ENCODE assay signal across 8 mouse cellular contexts in the genomic region with DNA sequence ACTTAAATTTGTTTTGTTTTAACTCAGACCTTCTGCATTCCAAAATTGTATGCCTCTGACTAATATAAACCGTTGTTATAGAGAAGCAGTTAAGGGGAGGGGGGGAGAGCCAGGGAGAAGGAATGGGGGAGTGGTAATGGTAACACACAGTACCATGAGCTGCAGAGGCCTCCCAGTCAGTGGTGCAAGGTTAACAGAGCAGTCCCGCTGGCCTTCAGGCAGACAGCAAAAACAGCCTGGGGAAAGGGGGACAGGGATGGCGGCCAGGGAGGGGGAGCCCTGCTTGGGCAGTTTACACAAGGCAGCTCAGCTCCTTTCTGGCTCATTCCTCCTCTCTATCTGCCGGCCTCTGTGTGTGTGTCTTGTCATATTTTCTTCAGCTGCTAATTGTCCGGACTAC.
DNase-seq lines count a peak whose midpoint lies in the region; ATAC-seq lines count a peak whose summit lies in the region.

No protein-coding gene starts in this region.

- ATAC-seq in liver, embryonic 11.5 days (replicated peaks; ENCODE audit: low FRiP score) = no peak
- ATAC-seq in liver, embryonic 12.5 days = no peak
- peak; percentile 39; the same call in 1 of the 2 replicates for ATAC-seq in heart, embryonic 12.5 days (ENCODE audit: insufficient number of reproducible peaks, low FRiP score)
- peak; percentile 75; the same call in 1 of the 2 replicates for ATAC-seq in limb, embryonic 13.5 days (ENCODE audit: low FRiP score, low read depth)
- no peak for ATAC-seq in erythroid progenitor cell, adult 5-6 weeks (replicated peaks; ENCODE audit: low FRiP score, poor library complexity, severe bottlenecking)

- no peak overlapping the region for H3K4me3 ChIP-seq in liver, embryonic 11.5 days (ENCODE audit: low read depth, low read length)
- no peak overlapping the region for H3K4me3 ChIP-seq in liver, embryonic 12.5 days
- H3K4me3 ChIP-seq in heart, embryonic 12.5 days = no peak overlapping the region
- H3K4me3 ChIP-seq in limb, embryonic 13.5 days = no peak overlapping the region

- no peak overlapping the region for H3K4me2 ChIP-seq in liver, embryonic 11.5 days
- no peak overlapping the region for H3K4me2 ChIP-seq in liver, embryonic 12.5 days
- H3K4me2 ChIP-seq in heart, embryonic 12.5 days = 0 out of 2 replicates have a peak overlapping the region, but pooled peaks have one; percentile 18
- H3K4me2 ChIP-seq in limb, embryonic 13.5 days (replicated peaks) = peak overlapping the region; percentile 42

- peak; percentile 35 for DNase-seq in liver, embryonic 11.5 days (ENCODE audit: low spot score)
- DNase-seq in adrenal gland, postnatal 25 days = peak; percentile 46
- peak; percentile 43 for DNase-seq in testis, postnatal 14 days (ENCODE audit: low spot score)
- DNase-seq in cerebellum, adult 11-12 months = no peak

- H3K36me3 ChIP-seq in liver, embryonic 11.5 days (ENCODE audit: control insufficient read depth, insufficient read depth, low read length) = no peaks in the 10 kb centered on the region
- H3K36me3 ChIP-seq in liver, embryonic 12.5 days = no peaks in the 10 kb centered on the region
- no peaks in the 10 kb centered on the region for H3K36me3 ChIP-seq in heart, embryonic 12.5 days
- H3K36me3 ChIP-seq in limb, embryonic 13.5 days = no peaks in the 10 kb centered on the region

- H3K9me3 ChIP-seq in liver, embryonic 11.5 days (ENCODE audit: control insufficient read depth, low read length) = no peaks in the 10 kb centered on the region
- H3K9me3 ChIP-seq in liver, embryonic 12.5 days (replicated peaks) = no peaks in the 10 kb centered on the region
- H3K9me3 ChIP-seq in heart, embryonic 12.5 days (replicated peaks) = no peaks in the 10 kb centered on the region
- no peaks in the 10 kb centered on the region for H3K9me3 ChIP-seq in limb, embryonic 13.5 days

- no peaks in the 10 kb centered on the region; the same call in 1 of the 2 replicates for H3K4me1 ChIP-seq in liver, embryonic 11.5 days (replicated peaks; ENCODE audit: control insufficient read depth, insufficient read depth, low read length)
- no peaks in the 10 kb centered on the region for H3K4me1 ChIP-seq in liver, embryonic 12.5 days
- peaks cover 15% of the 10 kb centered on the region for H3K4me1 ChIP-seq in heart, embryonic 12.5 days (replicated peaks)
- peaks cover 36% of the 10 kb centered on the region for H3K4me1 ChIP-seq in limb, embryonic 13.5 days

- WGBS in liver, embryonic 11.5 days = 30% methylated on average over 5 of the region's 5 CpGs
- WGBS in liver, embryonic 12.5 days (ENCODE audit: insufficient replicate concordance) = 33% methylated on average over 5 of the region's 5 CpGs
- WGBS in heart, embryonic 12.5 days = 10% methylated on average over 5 of the region's 5 CpGs
- 8% methylated on average over 5 of the region's 5 CpGs for WGBS in limb, embryonic 13.5 days

- no peaks in the 10 kb centered on the region for H3K27me3 ChIP-seq in liver, embryonic 11.5 days (replicated peaks; ENCODE audit: control insufficient read depth, insufficient read depth, low read length)
- H3K27me3 ChIP-seq in liver, embryonic 12.5 days (replicated peaks) = no peaks in the 10 kb centered on the region
- 0 out of 2 replicates have a peak, but pooled peaks cover 3% of the 10 kb centered on the region for H3K27me3 ChIP-seq in heart, embryonic 12.5 days (replicated peaks)
- H3K27me3 ChIP-seq in limb, embryonic 13.5 days = peaks cover 4% of the 10 kb centered on the region; the same call in 1 of the 2 replicates

- H3K27ac ChIP-seq in liver, embryonic 11.5 days (ENCODE audit: low read depth, low read length) = peak overlapping the region; percentile 59
- H3K27ac ChIP-seq in liver, embryonic 12.5 days = no peak overlapping the region
- H3K27ac ChIP-seq in heart, embryonic 12.5 days (ENCODE audit: poor library complexity, severe bottlenecking) = peak overlapping the region; percentile 58
- peak overlapping the region; percentile 83 for H3K27ac ChIP-seq in limb, embryonic 13.5 days

- H3K9ac ChIP-seq in liver, embryonic 11.5 days (ENCODE audit: low read depth, low read length) = no peak overlapping the region
- H3K9ac ChIP-seq in liver, embryonic 12.5 days = no peak overlapping the region
- no peak overlapping the region for H3K9ac ChIP-seq in heart, embryonic 12.5 days
- peak overlapping the region; percentile 50 for H3K9ac ChIP-seq in limb, embryonic 13.5 days

Comparison
In these comparisons a context has a peak if more than half of its experiments do, and no peak if none do; other contexts are left out.
1. ATAC-seq: peak in heart, embryonic 12.5 days (single experiment) and limb, embryonic 13.5 days (single experiment); none in liver, embryonic 11.5 days (single experiment), liver, embryonic 12.5 days (single experiment) and erythroid progenitor cell, adult 5-6 weeks (single experiment).
2. H3K4me2 ChIP-seq: peak in heart, embryonic 12.5 days (single experiment) and limb, embryonic 13.5 days (single experiment); none in liver, embryonic 11.5 days (single experiment) and liver, embryonic 12.5 days (single experiment).